Mouse (Mus musculus): ENCODE results near the gene Faap20. TPM values are rescaled to one million over a fixed set of nuclear protein-coding genes. Genes with fewer than 3 reads are reported as not detected.
A peak's percentile ranks its signal among the peaks of the same experiment; 100 is the strongest.

The Faap20 gene
- polyA plus RNA-seq, 1 experiment = 71.9 TPM

- peak; percentile 90 for DNase-seq (ENCODE audit: low read depth)
- TF ChIP-seq CTCF (IDR thresholded peaks at IDR 0.05; ENCODE audit: borderline replicate concordance, extremely low read depth, insufficient read depth, insufficient read length) (no peak), POLR2A (IDR thresholded peaks at IDR 0.05; ENCODE audit: borderline replicate concordance, extremely low read depth, insufficient read depth, insufficient read length, poor library complexity, severe bottlenecking) (no peak)
Observed at GRCm38 (mm10) chr4:155221599-155222551, 27.7 kb upstream of the Faap20 start.

GRCm38 (mm10) chr4:155222552-155222840, 27.1 kb upstream of the Faap20 start, which contains the start of gene Ski:
Ski (minus strand) TSS chr4:155222592.
- DNase-seq (ENCODE audit: low read depth) = no peak
- no peak for TF ChIP-seq POLR2A (IDR thresholded peaks at IDR 0.05; ENCODE audit: borderline replicate concordance, extremely low read depth, insufficient read depth, insufficient read length, poor library complexity, severe bottlenecking)
- no peak for TF ChIP-seq CTCF (IDR thresholded peaks at IDR 0.05; ENCODE audit: borderline replicate concordance, extremely low read depth, insufficient read depth, insufficient read length)

- DNase-seq (ENCODE audit: low read depth) = peak; percentile 99
- TF ChIP-seq CTCF (IDR thresholded peaks at IDR 0.05; ENCODE audit: borderline replicate concordance, extremely low read depth, insufficient read depth, insufficient read length) (no peak), POLR2A (IDR thresholded peaks at IDR 0.05; ENCODE audit: borderline replicate concordance, extremely low read depth, insufficient read depth, insufficient read length, poor library complexity, severe bottlenecking) (peak; percentile 96)
Observed at GRCm38 (mm10) chr4:155222841-155223593, 26.6 kb upstream of the Faap20 start.

- TF ChIP-seq CTCF (IDR thresholded peaks at IDR 0.05; ENCODE audit: borderline replicate concordance, extremely low read depth, insufficient read depth, insufficient read length) = no peak
- TF ChIP-seq POLR2A (IDR thresholded peaks at IDR 0.05; ENCODE audit: borderline replicate concordance, extremely low read depth, insufficient read depth, insufficient read length, poor library complexity, severe bottlenecking) = no peak
- DNase-seq (ENCODE audit: low read depth) = no peak
Observed at GRCm38 (mm10) chr4:155223594-155224528, 25.7 kb upstream of the Faap20 start.

GRCm38 (mm10) chr4:155225918-155226317, 23.7 kb upstream of the Faap20 start:
- TF ChIP-seq POLR2A (IDR thresholded peaks at IDR 0.05; ENCODE audit: borderline replicate concordance, extremely low read depth, insufficient read depth, insufficient read length, poor library complexity, severe bottlenecking) (no peak), CTCF (IDR thresholded peaks at IDR 0.05; ENCODE audit: borderline replicate concordance, extremely low read depth, insufficient read depth, insufficient read length) (no peak)
- no peak for DNase-seq (ENCODE audit: low read depth)

- TF ChIP-seq CTCF (IDR thresholded peaks at IDR 0.05; ENCODE audit: borderline replicate concordance, extremely low read depth, insufficient read depth, insufficient read length) = no peak
- DNase-seq (ENCODE audit: low read depth) = no peak
Observed at GRCm38 (mm10) chr4:155227986-155228385, 21.6 kb upstream of the Faap20 start.

GRCm38 (mm10) chr4:155228461-155228860, 21.1 kb upstream of the Faap20 start:
- TF ChIP-seq POLR2A (IDR thresholded peaks at IDR 0.05; ENCODE audit: borderline replicate concordance, extremely low read depth, insufficient read depth, insufficient read length, poor library complexity, severe bottlenecking) = no peak
- TF ChIP-seq CTCF (IDR thresholded peaks at IDR 0.05; ENCODE audit: borderline replicate concordance, extremely low read depth, insufficient read depth, insufficient read length) = no peak
- no peak for DNase-seq (ENCODE audit: low read depth)

GRCm38 (mm10) chr4:155233878-155234277, 15.7 kb upstream of the Faap20 start:
- DNase-seq (ENCODE audit: low read depth) = peak; percentile 92
- TF ChIP-seq CTCF (IDR thresholded peaks at IDR 0.05; ENCODE audit: borderline replicate concordance, extremely low read depth, insufficient read depth, insufficient read length) (no peak), POLR2A (IDR thresholded peaks at IDR 0.05; ENCODE audit: borderline replicate concordance, extremely low read depth, insufficient read depth, insufficient read length, poor library complexity, severe bottlenecking) (no peak)

GRCm38 (mm10) chr4:155234371-155235310, 15.0 kb upstream of the Faap20 start:
- peak; percentile 58 for DNase-seq (ENCODE audit: low read depth)
- no peak for TF ChIP-seq POLR2A (IDR thresholded peaks at IDR 0.05; ENCODE audit: borderline replicate concordance, extremely low read depth, insufficient read depth, insufficient read length, poor library complexity, severe bottlenecking)

All from brain, embryonic 14.5 days (tissue).